Mouse (Mus musculus) embryonic stem cell, embryonic (primary cell): ENCODE measurements around the gene Gm1673.

Experiments used
- CTCF ChIA-PET, 4 experiments: fragments of 300-600 bp in 2 of 4; fragments of 350-600 bp in 2 of 4; sonication (Branson Sonifier 250); formaldehyde crosslinking; loops; one replicate each; lab custom pipeline; 2022; ENCODE audit warnings: inconsistent platforms in 2 of 4; lab: Charles Lee
- POLR2A ChIA-PET, 4 experiments: fragments of 300-600 bp in 2 of 4; fragments of 350-600 bp in 2 of 4; sonication (Branson Sonifier 250); formaldehyde crosslinking; loops; one replicate each; lab custom pipeline; 2022; ENCODE audit warnings: antibody characterized with exemption in 4 of 4, inconsistent platforms in 1 of 4; lab: Charles Lee

Gm1673 gene

GRCm38 (mm10) chr5:33994671-33995625 is 11.7 kb downstream of the Gm1673 start:
- ChIA-PET CTCF (interaction anchor here in 2 of 4 experiments (0.6 to 1.0 kb wide), 2 partner anchors 9 to 47 kb away, joined by 3 read pairs; no protein-coding TSS in a partner anchor), POLR2A (interaction anchor here in 1 of 4 experiments (1.2 kb wide), 1 partner anchor 59 kb away, joined by 5 read pairs; the partner anchor contains the start of gene Nelfa)

DNA sequence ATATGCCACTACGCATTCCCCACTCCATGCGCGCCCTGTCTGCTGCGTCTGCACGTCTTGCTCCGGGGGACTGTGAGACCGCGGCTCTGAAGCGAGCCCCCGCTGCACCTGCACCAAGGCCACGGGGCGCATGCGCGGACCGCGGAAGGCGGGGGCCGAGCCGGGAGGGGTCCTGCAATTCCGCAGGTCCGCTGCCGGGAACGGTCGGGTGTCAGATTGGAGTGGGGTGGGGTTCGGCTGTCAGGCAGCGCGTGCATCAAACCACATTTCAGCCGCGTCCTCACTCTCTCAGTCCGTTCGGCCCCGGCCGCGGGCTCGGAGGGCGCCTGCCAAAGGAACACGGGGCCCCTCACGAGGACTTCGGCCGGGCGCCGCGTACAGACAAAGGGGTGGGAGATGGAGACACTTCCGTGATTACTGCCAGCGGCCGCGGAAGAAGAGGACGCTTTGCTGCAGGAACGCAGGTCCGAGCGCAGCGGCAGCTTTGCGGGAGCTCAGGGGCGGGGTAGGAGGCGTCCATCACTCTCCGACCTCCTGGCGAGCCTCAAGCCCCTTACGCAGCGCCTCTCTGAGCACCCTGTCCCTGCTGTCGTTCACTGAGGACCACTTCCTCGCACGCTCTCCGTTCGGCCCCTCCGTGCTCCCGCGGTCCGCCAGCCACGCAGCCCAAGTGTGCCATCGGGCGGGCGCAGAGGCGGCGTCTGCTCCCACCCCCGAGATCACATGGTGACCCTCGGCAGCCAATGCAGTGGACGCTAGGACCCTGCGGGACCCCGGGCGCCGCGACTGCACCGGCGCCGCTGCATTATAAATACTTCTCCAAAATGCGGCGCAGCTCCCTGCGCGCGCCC is 12.8 kb downstream of the Gm1673 start, which contains the start of gene Nat8l:
TSS of gene Nat8l (plus strand) at position 142 of the 851 bp plus-strand sequence.
- ChIA-PET POLR2A (interaction anchor here in 2 of 4 experiments (0.6 to 1.3 kb wide), 6 partner anchors 10 to 664 kb away, joined by 3 to 4 read pairs (median 3); partner anchors contain the start of genes Gm1673 (in 1 of the 2), Grk4 (in 1 of the 2), Letm1 (in 1 of the 2) and Mxd4 (in 1 of the 2)), CTCF (no interaction called here)

GRCm38 (mm10) chr5:33996694-33997045 is 13.4 kb downstream of the Gm1673 start:
- POLR2A ChIA-PET = interaction anchor here in 2 of 4 experiments (0.6 to 1.3 kb wide), 6 partner anchors 10 to 664 kb away, joined by 3 to 4 read pairs (median 3); partner anchors contain the start of genes Gm1673 (in 1 of the 2), Grk4 (in 1 of the 2), Letm1 (in 1 of the 2) and Mxd4 (in 1 of the 2)
- CTCF ChIA-PET = no interaction called here

DNA sequence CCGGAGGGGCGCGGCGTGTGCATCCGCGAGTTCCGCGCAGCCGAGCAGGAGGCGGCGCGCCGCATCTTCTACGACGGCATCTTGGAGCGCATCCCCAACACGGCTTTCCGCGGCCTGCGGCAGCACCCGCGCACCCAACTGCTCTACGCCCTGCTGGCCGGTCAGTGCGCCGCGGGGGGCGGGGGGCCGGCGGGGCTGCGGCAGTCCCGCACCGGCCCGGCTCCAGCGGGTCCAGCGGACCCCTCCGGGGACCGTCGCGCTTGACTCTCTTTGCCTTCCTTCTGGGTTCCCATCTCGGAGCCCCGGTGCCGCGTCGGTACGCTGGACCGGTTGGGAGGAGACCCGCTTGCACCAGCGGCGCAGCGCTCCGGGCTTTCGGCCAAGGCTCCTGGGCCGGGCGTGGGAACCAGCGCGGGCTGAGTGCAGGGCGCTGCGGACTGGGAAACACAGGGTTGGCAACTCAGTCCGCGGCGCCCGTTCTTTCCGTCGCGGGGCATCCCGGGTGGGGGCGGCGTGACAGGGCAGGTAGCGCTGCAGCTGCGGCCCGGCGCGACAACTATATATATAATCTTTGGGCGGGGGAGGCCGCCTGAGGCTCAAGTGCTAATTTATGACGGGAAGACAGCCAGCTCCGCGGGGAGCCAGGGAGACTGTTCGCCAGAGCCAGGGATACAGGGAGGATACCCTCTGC is 14.0 kb downstream of the Gm1673 start:
- POLR2A ChIA-PET = interaction anchor here in 3 of 4 experiments (0.7 to 1.3 kb wide), 3 partner anchors 11 to 576 kb away, joined by 3 read pairs; partner anchors contain the start of gene Add1 (in 1 of the 3)
- CTCF ChIA-PET = no interaction called here

DNA sequence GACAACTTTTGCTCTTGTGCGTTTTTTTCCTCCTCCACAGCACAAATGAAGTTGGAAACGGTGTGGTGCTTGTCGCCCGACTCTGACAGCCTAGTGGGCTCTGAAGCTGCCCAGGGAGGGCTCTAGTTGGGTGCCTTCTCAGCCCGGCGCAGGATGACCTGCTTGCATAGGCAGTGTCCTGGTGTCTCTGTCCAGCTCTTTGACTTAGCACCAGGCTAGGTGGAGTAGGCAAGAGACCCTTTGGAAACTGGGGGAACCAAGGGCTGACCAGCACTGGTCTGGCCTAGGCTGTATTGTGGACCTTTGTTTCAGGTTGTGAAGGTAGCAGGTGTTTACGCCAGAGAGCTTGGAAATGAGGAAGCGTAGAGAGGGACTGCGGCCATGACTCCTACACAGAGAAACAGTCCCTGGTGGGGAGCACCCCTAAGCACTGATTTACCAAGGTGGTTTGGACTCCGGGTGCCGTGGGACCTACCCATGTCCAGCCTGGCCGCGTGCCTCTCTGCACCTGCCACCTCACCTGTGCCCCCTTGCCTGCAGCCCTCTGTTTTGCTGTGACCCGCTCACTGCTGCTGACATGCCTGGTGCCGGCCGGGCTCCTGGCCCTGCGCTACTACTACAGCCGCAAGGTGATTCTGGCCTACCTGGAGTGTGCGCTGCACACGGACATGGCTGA is 14.7 kb downstream of the Gm1673 start:
- ChIA-PET POLR2A (interaction anchor here in 2 of 4 experiments (0.7 to 0.8 kb wide), 2 partner anchors 464 to 575 kb away, joined by 3 read pairs; partner anchors contain the start of gene Add1 (in 1 of the 2)), CTCF (interaction anchor here in 2 of 4 experiments (0.5 to 0.6 kb wide), 2 partner anchors 173 to 401 kb away, joined by 4 to 7 read pairs; no protein-coding TSS in a partner anchor)

GRCm38 (mm10) chr5:33998505-33998877 is 15.3 kb downstream of the Gm1673 start:
- CTCF ChIA-PET = interaction anchor here in 2 of 4 experiments (0.5 to 0.6 kb wide), 2 partner anchors 173 to 402 kb away, joined by 4 to 7 read pairs; no protein-coding TSS in a partner anchor
- POLR2A ChIA-PET = interaction anchor here in 1 of 4 experiments (0.6 kb wide), 1 partner anchor 32 kb away, joined by 3 read pairs; no protein-coding TSS in a partner anchor

DNA sequence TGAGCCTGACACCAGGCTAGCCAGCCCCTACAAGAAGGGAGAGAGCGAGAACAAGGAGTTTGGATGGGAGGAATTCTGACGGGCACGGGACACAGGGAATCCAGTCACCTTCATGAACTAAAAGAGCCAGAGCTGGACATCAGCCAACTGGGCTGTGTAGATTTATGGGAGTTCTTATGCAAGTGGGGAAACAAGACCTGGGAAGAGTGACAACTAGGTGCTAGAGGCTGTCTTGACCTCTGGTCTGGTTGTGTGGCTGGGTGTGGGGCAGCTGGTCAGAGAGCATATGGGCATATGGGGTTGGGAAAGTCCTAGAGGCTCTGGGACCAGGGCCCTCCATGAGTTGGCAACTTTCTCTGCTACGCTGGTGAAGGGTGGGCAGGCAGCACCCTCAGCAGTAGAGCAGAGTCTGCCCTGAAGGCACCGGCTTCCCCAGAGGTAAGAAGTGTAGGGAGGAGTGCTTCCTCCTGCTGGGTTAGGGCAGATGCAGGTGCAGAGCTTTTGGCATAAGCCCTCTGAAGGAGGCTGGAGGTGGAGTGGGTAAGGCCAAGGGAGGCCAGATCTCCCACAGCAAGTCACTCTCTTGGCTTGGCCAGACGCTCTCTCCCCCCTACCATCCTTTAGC is 16.3 kb downstream of the Gm1673 start:
- POLR2A ChIA-PET = no interaction called here
- CTCF ChIA-PET = no interaction called here

GRCm38 (mm10) chr5:34000809-34001208 is 17.6 kb downstream of the Gm1673 start:
- ChIA-PET CTCF (interaction anchor here in 1 of 4 experiments (0.6 kb wide), 1 partner anchor 323 kb away, joined by 5 read pairs; no protein-coding TSS in a partner anchor), POLR2A (no interaction called here)

GRCm38 (mm10) chr5:34001401-34001800 is 18.2 kb downstream of the Gm1673 start:
- ChIA-PET POLR2A (interaction anchor here in 1 of 4 experiments (0.6 kb wide), 2 partner anchors 349 to 703 kb away, joined by 3 to 6 read pairs; partner anchors contain the start of gene Slbp), CTCF (interaction anchor here in 1 of 4 experiments (0.6 kb wide), 1 partner anchor 323 kb away, joined by 5 read pairs; no protein-coding TSS in a partner anchor)

- ChIA-PET POLR2A (no interaction called here), CTCF (no interaction called here)
Measured at GRCm38 (mm10) chr5:34002636-34003035, 19.4 kb downstream of the Gm1673 start.

DNA sequence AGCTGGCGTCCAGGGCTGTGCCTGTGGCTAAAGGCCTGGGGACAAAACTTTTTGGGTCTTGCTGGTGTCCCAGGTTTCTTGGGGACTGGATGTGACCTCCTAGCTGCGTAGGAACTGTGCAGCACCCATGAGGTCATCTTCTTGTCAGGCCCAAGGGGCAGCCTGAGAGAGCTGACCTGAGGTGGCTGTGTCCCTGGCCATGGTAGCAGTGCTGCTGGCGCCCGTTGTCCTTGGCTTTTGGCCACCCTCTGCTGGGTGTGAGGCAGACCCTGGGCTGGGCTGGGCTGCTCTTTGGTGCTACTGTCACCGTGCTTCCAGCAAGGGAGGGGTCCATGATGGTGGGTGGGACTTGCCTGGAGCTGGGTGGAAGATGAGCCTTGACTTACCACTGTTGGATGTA is 21.4 kb downstream of the Gm1673 start:
- ChIA-PET CTCF (interaction anchor here in 2 of 4 experiments (0.5 to 0.6 kb wide), 2 partner anchors 275 to 1914 kb away, joined by 3 to 7 read pairs; no protein-coding TSS in a partner anchor), POLR2A (no interaction called here)

DNA sequence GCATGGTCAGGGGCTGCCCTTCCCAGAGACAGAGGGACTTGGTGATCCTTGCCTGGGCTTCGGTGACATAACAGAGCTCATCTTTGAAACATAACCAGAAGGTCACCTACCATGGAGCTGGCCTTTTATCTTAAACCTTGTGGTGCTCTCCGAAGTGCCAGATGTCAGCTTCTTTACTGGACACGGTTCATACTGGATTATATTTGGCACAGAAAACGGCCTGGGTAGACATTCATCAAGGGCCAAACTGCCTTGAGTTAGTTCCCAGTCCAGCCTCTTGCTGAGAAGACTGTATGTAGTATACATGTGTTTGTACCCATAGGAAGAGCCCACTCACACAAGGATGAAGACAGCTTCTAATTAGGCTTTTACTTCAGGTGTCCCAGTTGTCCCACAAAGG is 23.6 kb downstream of the Gm1673 start:
- CTCF ChIA-PET = no interaction called here
- POLR2A ChIA-PET = interaction anchor here in 2 of 4 experiments (0.6 to 0.8 kb wide), 2 partner anchors 11 to 54 kb away, joined by 3 to 4 read pairs; no protein-coding TSS in a partner anchor

GRCm38 (mm10) chr5:34007392-34007941 is 24.2 kb downstream of the Gm1673 start:
- CTCF ChIA-PET = no interaction called here
- POLR2A ChIA-PET = interaction anchor here in 1 of 4 experiments (0.8 kb wide), 1 partner anchor 11 kb away, joined by 3 read pairs; no protein-coding TSS in a partner anchor

- CTCF ChIA-PET = interaction anchor here in 2 of 4 experiments (0.9 to 1.3 kb wide), 3 partner anchors 11 to 221 kb away, joined by 3 to 5 read pairs (median 3); no protein-coding TSS in a partner anchor
- POLR2A ChIA-PET = interaction anchor here in 2 of 4 experiments (0.6 to 0.7 kb wide), 2 partner anchors 67 to 196 kb away, joined by 3 read pairs; no protein-coding TSS in a partner anchor
Measured at GRCm38 (mm10) chr5:34014652-34015051, 31.4 kb downstream of the Gm1673 start.

- CTCF ChIA-PET = no interaction called here
Measured at GRCm38 (mm10) chr5:34018968-34019367, 35.7 kb downstream of the Gm1673 start.

GRCm38 (mm10) chr5:34030101-34030500 is 46.9 kb downstream of the Gm1673 start:
- ChIA-PET CTCF (interaction anchor here in 1 of 4 experiments (0.6 kb wide), 1 partner anchor 48 kb away, joined by 9 read pairs; no protein-coding TSS in a partner anchor), POLR2A (interaction anchor here in 1 of 4 experiments (0.6 kb wide), 1 partner anchor 31 kb away, joined by 3 read pairs; no protein-coding TSS in a partner anchor)

More at GRCm38 (mm10) chr5:34018968-34019367, 35.7 kb downstream of the Gm1673 start:
- POLR2A ChIA-PET = interaction anchor here in 1 of 4 experiments (0.5 to 1.1 kb wide), 2 partner anchors 12 to 191 kb away, joined by 3 read pairs; no protein-coding TSS in a partner anchor
